Mouse (Mus musculus) limb, embryonic 10.5 days (tissue): ENCODE measurements around the gene Gm5141. TPM values are rescaled to one million over a fixed set of nuclear protein-coding genes. Genes with fewer than 3 reads are reported as not detected.

ENCODE experiments used
- microRNA counts: library from miRNA; unstranded; fragments of <30 nt; microRNA quantifications from one replicate; lab custom pipeline; 2017
- microRNA-seq: library from miRNA; unstranded; fragments of <30 nt; microRNA quantifications from one replicate; pipeline ENCODE4, GENCODE M21; 2017
- polyA plus RNA-seq: library from polyadenylated mRNA; unstranded; fragments of >200 nt; fragmentation: Nextera tagmentation; extraction: Ambion mirVana; gene quantifications from 2 replicates; pipeline ENCODE4 v1.2.1, GENCODE M21; 2016

Gene Gm5141
- polyA plus RNA-seq, 1 experiment from 2014 or later, result 11.7 TPM

MicroRNA genes within 50 kb of the gene (microRNA counts, 519-probe panel; counts per million panel counts)
- microRNA mmu-miR-713 (lab: Ali Mortazavi, UCI), result 684 counts per million, percentile 72 among the panel's probes with 10 or more counts

Small RNA genes lying within 50 kb of the gene (microRNA-seq; reads per million reads assigned to microRNA genes)
- not detected for gene Gm24588
- gene Mir713, result not detected

Other genes with a start within 250 kb of the Gm5141 start
- not detected in 2 replicates for gene Zfp935, start 227.3 kb downstream of the Gm5141 start, polyA plus RNA-seq
- gene Zfp934, start 214.6 kb downstream of the Gm5141 start, polyA plus RNA-seq, result 20.2 and 27.1 TPM in 2 replicates
- gene 6720489N17Rik, start 161.6 kb downstream of the Gm5141 start, polyA plus RNA-seq, result 12.6 and 18.5 TPM in 2 replicates
- 24.7 and 30.5 TPM in 2 replicates for gene Platr25, start 25.1 kb downstream of the Gm5141 start, polyA plus RNA-seq
- 0.14 and 0.38 TPM in 2 replicates for gene Fbp2, start 72.6 kb upstream of the Gm5141 start, polyA plus RNA-seq
- gene Fbp1, start 102.5 kb upstream of the Gm5141 start, polyA plus RNA-seq, result not detected in 2 replicates
- gene 2010111I01Rik, start 179.1 kb upstream of the Gm5141 start, polyA plus RNA-seq, result 107 and 122 TPM in 2 replicates